Mouse (Mus musculus): ENCODE results near the gene Gpr137. TPM values are rescaled to one million over a fixed set of nuclear protein-coding genes. Genes with fewer than 3 reads are reported as not detected.

Gpr137 gene
- total RNA-seq, 4 experiments from 2014 or later: 101 to 106 (median 104) TPM

DNA sequence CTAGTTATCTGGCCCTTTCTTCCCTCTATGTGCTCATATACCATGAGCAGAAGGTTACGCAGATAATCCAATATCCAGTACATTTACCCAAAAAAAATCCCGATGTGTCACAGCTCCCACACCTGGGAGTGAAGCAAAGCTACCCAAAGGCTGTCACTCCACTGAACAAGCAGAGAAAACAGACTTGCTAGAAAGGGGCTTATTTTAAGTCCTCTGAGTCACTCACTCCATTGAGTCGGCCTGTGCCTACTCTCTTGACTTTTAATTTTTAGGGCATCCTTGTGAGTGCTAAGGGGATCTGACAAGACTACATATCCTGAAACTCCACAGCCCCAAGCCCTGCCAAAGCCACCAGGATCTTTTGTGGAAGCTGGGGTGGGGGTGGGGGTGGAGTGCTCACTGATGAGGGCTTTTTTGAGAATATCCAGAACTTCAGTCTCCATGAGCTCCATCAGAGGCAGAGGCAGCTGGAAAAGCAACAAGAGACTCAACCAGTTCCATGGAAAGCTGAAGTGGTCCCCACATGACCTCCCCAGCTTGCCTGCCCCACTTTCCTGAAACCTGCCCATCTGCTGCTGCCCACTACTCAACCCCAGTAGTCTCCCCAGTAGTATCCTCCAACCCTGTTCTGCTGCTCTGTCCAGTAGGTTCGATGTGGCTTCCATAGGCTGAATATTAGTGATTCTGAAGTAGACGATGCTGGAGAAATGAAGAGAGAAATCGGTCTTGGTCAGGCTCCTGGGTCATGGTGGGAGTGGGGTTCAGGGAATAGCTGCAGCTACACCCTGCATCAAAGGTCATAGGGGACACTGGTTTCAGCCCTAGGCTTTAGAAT, 19.2 kb downstream of the Gpr137 start:
- DNase-seq (ENCODE audit: low spot score in 2 of 2): no peak

GRCm38 (mm10) chr19:6921647-6922567, 20.4 kb downstream of the Gpr137 start, which contains the start of gene Esrra:
TSS of gene Esrra (minus strand) at chr19:6921813.
- peak; percentile 98 to 100 for DNase-seq (ENCODE audit: low spot score in 2 of 2)

DNA sequence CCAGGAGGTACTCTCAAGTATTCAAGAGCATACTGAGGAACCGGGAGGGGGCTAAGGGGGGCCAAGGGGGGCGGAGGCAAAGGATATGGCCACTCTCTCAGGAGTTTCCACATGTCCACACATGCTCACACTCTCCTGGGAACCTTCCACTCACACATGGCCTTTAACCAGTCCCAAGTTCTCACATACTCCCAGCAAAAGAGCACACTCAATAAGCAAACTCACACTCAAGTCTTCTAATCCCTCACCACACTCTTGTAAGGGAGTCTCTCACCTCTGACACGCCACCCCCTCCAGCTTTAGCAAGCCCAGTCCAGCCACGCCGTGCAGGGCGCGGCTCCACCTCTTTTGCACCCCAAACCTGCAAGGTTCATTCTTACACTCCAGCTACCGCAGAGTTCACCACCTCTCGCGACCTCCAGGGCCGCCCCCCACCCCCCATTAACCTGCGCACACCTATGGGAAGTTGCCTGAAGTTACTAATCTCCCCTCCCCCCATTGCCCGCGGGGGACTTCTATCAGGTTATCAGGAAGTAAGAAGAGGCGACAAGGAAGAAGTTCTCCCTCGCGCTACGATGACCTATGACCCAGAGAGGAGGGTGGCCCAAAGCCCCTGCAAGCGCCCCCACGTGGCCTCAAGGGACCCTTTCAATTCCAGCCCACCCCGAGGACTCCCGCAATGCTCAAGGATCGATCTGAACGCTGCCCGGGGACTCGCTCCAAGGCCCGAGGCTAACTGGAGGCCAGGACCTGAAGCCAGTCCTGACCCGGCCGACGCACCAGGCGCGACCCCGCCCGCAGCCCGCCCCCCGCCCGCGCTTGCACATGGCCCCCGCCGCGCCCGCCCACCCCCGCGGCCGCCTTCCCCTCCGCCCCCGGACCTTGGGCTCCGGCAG, 21.3 kb downstream of the Gpr137 start:
- DNase-seq (ENCODE audit: low spot score in 2 of 2): peak in 1 of 2 experiments; percentile 63

DNA sequence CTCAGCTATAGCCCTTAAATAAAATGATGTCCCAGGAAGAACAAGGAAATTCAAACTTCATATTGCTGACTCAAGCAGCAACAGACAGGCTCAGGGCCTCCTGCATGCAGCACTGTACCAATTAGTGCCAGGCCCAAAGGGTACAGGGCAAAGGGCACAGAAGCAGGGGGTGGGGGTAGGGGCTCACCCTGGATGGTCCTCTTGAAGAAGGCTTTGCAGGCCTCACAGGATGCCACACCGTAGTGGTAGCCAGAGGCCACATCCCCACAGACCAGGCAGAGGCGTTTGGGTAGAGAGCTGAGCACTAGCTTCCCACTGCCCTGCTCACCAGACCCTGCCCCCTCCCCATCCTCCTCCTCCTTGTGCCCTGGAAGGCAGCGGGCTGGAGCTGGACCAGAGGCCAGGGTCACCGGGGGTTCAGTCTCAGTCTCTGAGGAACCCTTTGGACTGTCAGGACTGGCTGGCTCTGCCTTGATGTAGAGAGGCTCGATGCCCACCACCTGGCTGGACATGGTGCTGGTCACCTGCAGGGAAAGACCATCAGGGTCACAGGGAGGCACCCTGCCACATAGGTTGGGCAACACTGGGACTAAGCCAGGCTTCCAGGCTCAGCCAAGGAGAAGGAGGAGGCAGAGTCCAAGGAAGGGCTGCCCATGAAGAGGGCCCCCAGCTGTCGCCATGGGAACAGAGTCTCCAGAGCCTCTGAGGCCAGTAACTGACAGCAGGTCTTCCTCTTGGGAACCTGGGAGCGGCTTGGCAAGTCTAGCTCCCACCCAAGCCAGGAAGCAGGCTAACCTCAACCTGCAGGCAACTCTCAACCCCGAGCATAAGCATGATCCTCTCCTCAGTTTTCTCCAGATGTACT, 22.2 kb downstream of the Gpr137 start:
- DNase-seq (ENCODE audit: low spot score in 2 of 2): peak in 1 of 2 experiments; percentile 53

- no peak for DNase-seq (ENCODE audit: low spot score in 2 of 2)
Measured at GRCm38 (mm10) chr19:6919431-6919830, 22.8 kb downstream of the Gpr137 start.

DNA sequence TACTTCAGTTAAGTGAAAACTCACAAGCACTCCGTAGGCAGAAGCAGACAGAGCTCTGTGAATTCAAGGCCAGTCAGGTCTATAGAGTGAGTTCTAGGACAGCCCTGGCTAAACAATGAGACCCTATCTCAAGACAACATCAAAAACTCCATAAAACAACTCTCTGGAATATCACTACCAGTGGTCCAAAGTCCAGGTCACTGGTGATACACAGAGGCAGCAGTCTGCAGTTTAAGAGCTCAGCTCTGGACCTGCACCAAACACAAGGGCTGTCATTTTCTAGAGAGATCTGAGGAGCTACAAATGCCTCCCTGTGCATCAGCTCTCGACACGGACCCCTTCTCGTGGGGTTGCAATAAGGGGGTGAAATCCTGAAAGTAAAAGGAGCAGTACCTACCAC, 24.0 kb downstream of the Gpr137 start:
- no peak for DNase-seq (ENCODE audit: low spot score in 2 of 2)

DNA sequence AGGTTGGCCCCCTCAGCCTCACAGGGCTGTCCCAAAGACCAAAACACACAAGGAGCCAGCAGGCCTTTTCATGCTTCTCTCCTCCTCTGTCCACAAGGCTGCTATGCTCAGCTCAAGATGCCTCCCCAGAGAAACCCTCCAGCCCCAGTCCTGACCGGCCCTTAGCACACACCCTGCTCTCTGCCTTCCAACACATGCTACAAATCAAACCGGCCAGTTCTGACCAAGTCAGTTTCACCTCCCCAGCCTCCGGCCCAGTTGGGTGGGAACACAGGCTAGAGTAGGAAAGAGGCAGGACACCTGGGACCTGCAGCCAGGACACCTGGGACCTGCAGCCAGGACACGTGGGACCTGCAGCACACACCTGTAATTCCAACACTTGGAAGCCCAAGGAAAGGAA, 25.8 kb downstream of the Gpr137 start:
- DNase-seq (ENCODE audit: low spot score in 2 of 2): no peak

DNA sequence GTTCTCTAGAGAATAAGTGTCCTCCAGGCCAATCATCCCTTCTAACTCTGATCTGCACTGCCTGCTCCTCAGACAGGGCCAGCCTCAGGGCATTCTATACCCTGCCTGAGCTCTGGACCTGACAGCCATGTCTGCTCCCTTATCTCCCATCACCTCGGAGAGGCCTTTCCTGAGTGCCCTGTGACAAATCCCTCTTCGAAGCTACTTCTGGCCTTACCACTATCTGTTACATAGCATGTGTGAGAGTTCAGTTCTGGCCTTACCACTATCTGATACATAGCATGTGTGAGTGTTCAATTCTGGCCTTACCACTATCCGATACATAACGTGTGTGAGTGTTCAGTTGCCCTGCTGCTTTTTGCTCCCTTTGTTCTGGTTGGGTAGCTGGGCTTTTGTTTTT, 27.0 kb downstream of the Gpr137 start:
- DNase-seq (ENCODE audit: low spot score in 2 of 2): no peak

DNA sequence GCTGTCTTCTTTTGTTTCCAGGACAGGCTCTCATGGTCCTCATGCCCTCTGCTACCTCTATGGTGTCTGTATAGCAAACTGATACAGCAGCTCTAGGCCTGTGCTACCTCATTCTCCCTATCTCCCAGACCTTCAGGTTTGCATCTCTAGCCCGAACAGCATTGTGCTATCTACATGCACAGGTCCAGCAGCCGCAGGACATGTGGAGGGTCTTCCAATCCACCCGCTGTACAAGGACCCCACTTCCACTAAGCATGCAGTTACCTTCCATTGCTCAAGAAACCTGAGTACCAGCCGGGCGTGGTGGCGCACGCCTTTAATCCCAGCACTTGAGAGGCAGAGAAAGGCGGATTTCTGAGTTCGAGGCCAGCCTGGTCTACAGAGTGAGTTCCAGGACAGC, 27.7 kb downstream of the Gpr137 start:
- DNase-seq (ENCODE audit: low spot score in 2 of 2): no peak

DNA sequence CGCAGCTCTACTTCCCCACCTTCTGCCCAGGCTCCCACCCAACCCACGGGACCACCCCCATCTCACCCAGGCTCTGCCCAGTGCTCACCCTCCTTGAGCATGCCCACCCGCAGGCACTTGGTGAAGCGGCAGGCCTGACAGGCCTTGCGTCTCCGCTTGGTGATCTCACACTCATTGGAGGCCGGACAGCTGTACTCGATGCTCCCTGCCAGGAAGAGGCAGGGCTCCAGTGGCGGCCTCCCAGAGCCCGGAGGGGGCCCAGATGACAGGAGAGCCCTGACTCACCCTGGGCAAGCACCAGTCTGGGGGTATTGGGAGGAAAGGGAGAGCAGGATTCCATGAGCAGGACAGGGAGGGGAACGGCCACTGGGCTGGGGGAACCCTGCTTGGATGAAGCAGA, 28.3 kb downstream of the Gpr137 start:
- DNase-seq (ENCODE audit: low spot score in 2 of 2): no peak

GRCm38 (mm10) chr19:6913036-6913435, 29.2 kb downstream of the Gpr137 start:
- no peak for DNase-seq (ENCODE audit: low spot score in 2 of 2)

GRCm38 (mm10) chr19:6912205-6912970, 29.9 kb downstream of the Gpr137 start:
- DNase-seq (ENCODE audit: low spot score in 2 of 2): no peak

- no peak for DNase-seq (ENCODE audit: low spot score in 2 of 2)
Measured at GRCm38 (mm10) chr19:6911101-6912074, 30.9 kb downstream of the Gpr137 start.

- DNase-seq (ENCODE audit: low spot score in 2 of 2): peak in 1 of 2 experiments; percentile 64
Measured at GRCm38 (mm10) chr19:6910306-6910705, 32.0 kb downstream of the Gpr137 start.

GRCm38 (mm10) chr19:6909507-6910289, 32.6 kb downstream of the Gpr137 start, which contains the start of the genes Trmt112 and Prdx5:
TSS of gene Trmt112 (plus strand) at chr19:6909698.
TSS of gene Prdx5 (minus strand) at chr19:6910106.
- peak; percentile 84 to 94 for DNase-seq (ENCODE audit: low spot score in 2 of 2)

- DNase-seq (ENCODE audit: low spot score in 2 of 2): no peak
Measured at GRCm38 (mm10) chr19:6909021-6909420, 33.3 kb downstream of the Gpr137 start.
